Mouse (Mus musculus) heart, embryonic 14.5 days (tissue): ENCODE results near the gene Csnk1e. TPM values are rescaled to one million over a fixed set of nuclear protein-coding genes. Genes with fewer than 3 reads are reported as not detected.

Experiments used
- ATAC-seq: fragments of 200-750 bp; cut with Nextera tagmentation; 2 replicates; pipeline ENCODE4 v1.8.0; 2017; ENCODE audit warnings: low read depth, moderate TSS enrichment; ENCODE audit not compliant: insufficient number of reproducible peaks, insufficient read depth, low FRiP score
- H3K27ac ChIP-seq, 2 experiments: fragments of 200-500 bp in 1 of 2; fragments of 300-500 bp in 1 of 2; sonication (generic) in 1 of 2; replicated peaks in 1 of 2; 2 replicates each; pipeline ENCODE4 v1.5.1; 2012 to 2014; ENCODE audit warnings: low read depth in 2 of 2, low read length in 2 of 2, control low read depth in 1 of 2, mild to moderate bottlenecking in 1 of 2, mixed read lengths in 1 of 2; ENCODE audit not compliant: control insufficient read depth in 1 of 2, insufficient read depth in 1 of 2
- H3K27me3 ChIP-seq: fragments of 300-500 bp; sonication (generic); 2 replicates; pipeline ENCODE4 v1.6.1; 2014; ENCODE audit warnings: mild to moderate bottlenecking, low read length, control low read depth; ENCODE audit not compliant: control insufficient read depth, insufficient read depth
- H3K36me3 ChIP-seq: fragments of 300-500 bp; sonication (generic); 2 replicates; pipeline ENCODE4 v1.6.1; 2014; ENCODE audit warnings: mild to moderate bottlenecking, control low read depth, low read length, mixed read lengths; ENCODE audit not compliant: control insufficient read depth, insufficient read depth
- H3K4me1 ChIP-seq, 2 experiments: fragments of 200-500 bp in 1 of 2; fragments of 300-500 bp in 1 of 2; sonication (generic) in 1 of 2; 2 replicates each; pipeline ENCODE4 v1.6.1; 2012 to 2014; ENCODE audit warnings: low read length in 2 of 2, control low read depth in 1 of 2, mixed read lengths in 1 of 2; ENCODE audit not compliant: control insufficient read depth in 2 of 2, insufficient read depth in 2 of 2
- H3K4me2 ChIP-seq: fragments of 300-500 bp; sonication (generic); 2 replicates; pipeline ENCODE4 v1.6.1; 2014; ENCODE audit warnings: mild to moderate bottlenecking, low read length
- H3K4me3 ChIP-seq, 2 experiments: fragments of 200-500 bp in 1 of 2; fragments of 300-500 bp in 1 of 2; sonication (generic) in 1 of 2; 2 replicates each; pipeline ENCODE4 v1.5.1; 2012 to 2014; ENCODE audit warnings: low read length in 2 of 2, mild to moderate bottlenecking in 2 of 2, control low read depth in 1 of 2, low read depth in 1 of 2, moderate library complexity in 1 of 2; ENCODE audit not compliant: control insufficient read depth in 1 of 2, insufficient read depth in 1 of 2
- H3K9ac ChIP-seq: fragments of 300-500 bp; sonication (generic); 2 replicates; pipeline ENCODE4 v1.6.1; 2014; ENCODE audit warnings: mild to moderate bottlenecking, low read length
- H3K9me3 ChIP-seq: fragments of 300-500 bp; sonication (generic); 2 replicates; pipeline ENCODE4 v1.6.1; 2016; ENCODE audit warnings: low read length, control low read depth; ENCODE audit not compliant: control insufficient read depth
- WGBS: fragments of 180-500 bp; shearing (Covaris S2); extraction: QIAGEN DNeasy Blood & Tissue Kit; methylation state at CpG from one replicate; pipeline ENCODE4 v1.1.7; 2014; 5-methylcytosine and 5-hydroxymethylcytosine counted together
- polyA plus RNA-seq: library from polyadenylated mRNA; unstranded; fragments of >200 nt; fragmentation: Nextera tagmentation; extraction: Ambion mirVana; gene quantifications from 2 replicates; pipeline ENCODE4 v1.2.1, GENCODE M21; 2014

Gene Csnk1e
- polyA plus RNA-seq, 1 experiment from 2014 or later: 95.1 TPM

GRCm38 (mm10) chr15:79413201-79413600, 42.2 kb downstream of the Csnk1e start:
- 93% methylated on average over 3 of the region's 3 CpGs for WGBS
- Histone ChIP-seq H3K4me3 (no peak overlapping the region), H3K27me3 (no peaks in the 10 kb centered on the region), H3K27ac (no peak overlapping the region), H3K4me1 (peaks cover 12% of the 10 kb centered on the region in 2 experiments), H3K9me3 (no peaks in the 10 kb centered on the region), H3K36me3 (peaks cover 16% of the 10 kb centered on the region), H3K9ac (no peak overlapping the region), H3K4me2 (no peak overlapping the region)
- ATAC-seq: no peak

- H3K27me3 ChIP-seq: no peaks in the 10 kb centered on the region
- WGBS: 83% methylated on average over 10 of the region's 10 CpGs
- H3K4me1 ChIP-seq: peaks cover 17 to 19% of the 10 kb centered on the region in 2 experiments
- no peak overlapping the region for H3K27ac ChIP-seq
- H3K4me3 ChIP-seq: no peak overlapping the region
- H3K9me3 ChIP-seq: no peaks in the 10 kb centered on the region
- no peak overlapping the region for H3K9ac ChIP-seq
- no peak for ATAC-seq
- no peak overlapping the region for H3K4me2 ChIP-seq
- H3K36me3 ChIP-seq: peaks cover 2% of the 10 kb centered on the region; the same call in 1 of the 2 replicates
Observed at GRCm38 (mm10) chr15:79411363-79412065, 43.9 kb downstream of the Csnk1e start.

- H3K27me3 ChIP-seq: no peaks in the 10 kb centered on the region
- peak; percentile 46; the same call in 1 of the 2 replicates for ATAC-seq
- 86% methylated on average over 4 of the region's 4 CpGs for WGBS
Observed at GRCm38 (mm10) chr15:79409077-79409573, 46.2 kb downstream of the Csnk1e start.

GRCm38 (mm10) chr15:79406564-79406963, 48.8 kb downstream of the Csnk1e start:
- WGBS: 56% methylated on average over 4 of the region's 4 CpGs

More at GRCm38 (mm10) chr15:79409077-79409573, 46.2 kb downstream of the Csnk1e start:
- peaks cover 19 to 23% of the 10 kb centered on the region in 2 experiments for H3K4me1 ChIP-seq
- no peak overlapping the region for H3K9ac ChIP-seq
- H3K27ac ChIP-seq: peak overlapping the region; percentile 24 to 48; a peak in 3 of 4 replicates
- no peak overlapping the region for H3K4me2 ChIP-seq
- H3K4me3 ChIP-seq: no peak overlapping the region
- no peaks in the 10 kb centered on the region for H3K9me3 ChIP-seq
- no peaks in the 10 kb centered on the region for H3K36me3 ChIP-seq

GRCm38 (mm10) chr15:79404277-79404676, 51.1 kb downstream of the Csnk1e start:
- peaks cover 49 to 59% of the 10 kb centered on the region in 2 experiments for H3K4me1 ChIP-seq
- no peaks in the 10 kb centered on the region for H3K36me3 ChIP-seq
- H3K9ac ChIP-seq: no peak overlapping the region
- peak overlapping the region; percentile 94 for H3K4me2 ChIP-seq
- H3K27me3 ChIP-seq: no peaks in the 10 kb centered on the region
- 65% methylated on average over 1 of the region's 1 CpGs for WGBS
- no peak overlapping the region for H3K4me3 ChIP-seq
- no peak for ATAC-seq
- no peaks in the 10 kb centered on the region for H3K9me3 ChIP-seq
- no peak overlapping the region for H3K27ac ChIP-seq

More at GRCm38 (mm10) chr15:79406564-79406963, 48.8 kb downstream of the Csnk1e start:
- Histone ChIP-seq H3K27ac (no peak overlapping the region), H3K9ac (0 out of 2 replicates have a peak overlapping the region, but pooled peaks have one; percentile 12), H3K4me1 (peaks cover 28 to 38% of the 10 kb centered on the region in 2 experiments), H3K36me3 (no peaks in the 10 kb centered on the region), H3K4me3 (no peak overlapping the region), H3K9me3 (no peaks in the 10 kb centered on the region), H3K4me2 (no peak overlapping the region), H3K27me3 (no peaks in the 10 kb centered on the region)
- ATAC-seq: no peak

GRCm38 (mm10) chr15:79403763-79404210, 51.6 kb downstream of the Csnk1e start:
- 20% methylated on average over 9 of the region's 9 CpGs for WGBS
- Histone ChIP-seq H3K27ac (peak overlapping the region; percentile 81 to 94), H3K4me3 (peak overlapping the region; percentile 85 to 89), H3K9me3 (no peaks in the 10 kb centered on the region), H3K4me2 (peak overlapping the region; percentile 94), H3K36me3 (no peaks in the 10 kb centered on the region), H3K9ac (peak overlapping the region; percentile 89), H3K4me1 (peaks cover 48 to 59% of the 10 kb centered on the region in 2 experiments), H3K27me3 (no peaks in the 10 kb centered on the region)
- ATAC-seq: no peak

GRCm38 (mm10) chr15:79402836-79403762, 52.3 kb downstream of the Csnk1e start, which contains the start of gene Tmem184b:
Tmem184b (minus strand) TSS chr15:79403569.
- peak; percentile 82 for ATAC-seq
- peak within 1 kb of the TSS; percentile 85 to 89 for H3K4me3 ChIP-seq
- WGBS: under 1% methylated on average over 71 of the region's 90 CpGs
- no peaks in the 10 kb centered on the region for H3K9me3 ChIP-seq
- peak within 1 kb of the TSS; percentile 89 for H3K9ac ChIP-seq
- no peaks in the 10 kb centered on the region for H3K27me3 ChIP-seq
- H3K27ac ChIP-seq: peak within 1 kb of the TSS; percentile 81 to 94
- peak within 1 kb of the TSS; percentile 94 for H3K4me2 ChIP-seq
- H3K36me3 ChIP-seq: no peaks in the 10 kb centered on the region
- peaks cover 47 to 53% of the 10 kb centered on the region in 2 experiments for H3K4me1 ChIP-seq
